Mouse (Mus musculus) heart, embryonic 10.5 days (tissue): ENCODE measurements at regions not wholly inside any gene's neighbourhood (a gene's known extent, or its start where the extent isn't known, plus 50 kb on each side); places are given as distances from the start of the nearest gene placed in this dataset.

Source experiments
- DNase-seq: peaks from one replicate; pipeline ENCODE4 v3.0.0-alpha.2; 2017; ENCODE audit warnings: low spot score
- H3K27ac ChIP-seq: fragments of 300-500 bp; sonication (generic); 2 replicates; pipeline ENCODE4 v1.5.1; 2016; ENCODE audit warnings: mild to moderate bottlenecking
- H3K27me3 ChIP-seq: fragments of 300-500 bp; sonication (generic); 2 replicates; pipeline ENCODE4 v1.6.1; 2016; ENCODE audit warnings: mild to moderate bottlenecking; ENCODE audit not compliant: poor library complexity, insufficient read depth, severe bottlenecking
- H3K36me3 ChIP-seq: fragments of 300-500 bp; sonication (generic); 2 replicates; pipeline ENCODE4 v1.6.1; 2016; ENCODE audit warnings: mild to moderate bottlenecking, moderate library complexity
- H3K4me1 ChIP-seq: fragments of 300-500 bp; sonication (generic); 2 replicates; pipeline ENCODE4 v1.6.1; 2016; ENCODE audit warnings: mild to moderate bottlenecking
- H3K4me3 ChIP-seq: fragments of 300-500 bp; sonication (generic); 2 replicates; pipeline ENCODE4 v1.5.1; 2016; ENCODE audit warnings: mild to moderate bottlenecking, moderate library complexity
- H3K9me3 ChIP-seq: fragments of 300-500 bp; sonication (generic); 2 replicates; pipeline ENCODE4 v1.6.1; 2016; ENCODE audit warnings: mild to moderate bottlenecking, moderate library complexity
- WGBS: fragments of 180-500 bp; shearing (Covaris S2); methylation state at CpG from one replicate; pipeline ENCODE4 v1.1.7; 2016; 5-methylcytosine and 5-hydroxymethylcytosine counted together

- Histone ChIP-seq H3K27me3 (no peaks in the 10 kb centered on the region), H3K4me1 (peaks cover 13% of the 10 kb centered on the region; the same call in 1 of the 2 replicates), H3K9me3 (no peaks in the 10 kb centered on the region), H3K36me3 (no peaks in the 10 kb centered on the region), H3K27ac (no peak overlapping the region; the same call in 1 of the 2 replicates), H3K4me3 (no peak overlapping the region)
- peak; percentile 64 for DNase-seq
- WGBS, result 55% methylated on average over 5 of the region's 5 CpGs
Measured at GRCm38 (mm10) chr13:53921796-53922195, 133.7 kb downstream of the Drd1 start.

GRCm38 (mm10) chr13:53919851-53920381, 135.6 kb downstream of the Drd1 start:
- Histone ChIP-seq H3K27ac (0 out of 2 replicates have a peak overlapping the region, but pooled peaks have one; percentile 18), H3K4me1 (peaks cover 13% of the 10 kb centered on the region; the same call in 1 of the 2 replicates), H3K27me3 (no peaks in the 10 kb centered on the region), H3K9me3 (no peaks in the 10 kb centered on the region), H3K4me3 (no peak overlapping the region), H3K36me3 (no peaks in the 10 kb centered on the region)
- DNase-seq, result peak; percentile 54
- 40% methylated on average over 5 of the region's 5 CpGs for WGBS

GRCm38 (mm10) chr13:53915456-53915855, 140.0 kb downstream of the Drd1 start:
- Histone ChIP-seq H3K9me3 (no peaks in the 10 kb centered on the region), H3K4me3 (no peak overlapping the region), H3K27ac (no peak overlapping the region), H3K4me1 (peaks cover 28% of the 10 kb centered on the region), H3K36me3 (no peaks in the 10 kb centered on the region), H3K27me3 (no peaks in the 10 kb centered on the region)
- 76% methylated on average over 8 of the region's 8 CpGs for WGBS
- DNase-seq, result peak; percentile 64

- Histone ChIP-seq H3K36me3 (no peaks in the 10 kb centered on the region), H3K4me3 (no peak overlapping the region), H3K9me3 (no peaks in the 10 kb centered on the region), H3K4me1 (peaks cover 20% of the 10 kb centered on the region), H3K27ac (no peak overlapping the region), H3K27me3 (no peaks in the 10 kb centered on the region)
- 81% methylated on average over 11 of the region's 11 CpGs for WGBS
- peak; percentile 48 for DNase-seq
Measured at GRCm38 (mm10) chr13:53914434-53914833, 141.1 kb downstream of the Drd1 start.

- Histone ChIP-seq H3K9me3 (no peaks in the 10 kb centered on the region), H3K36me3 (no peaks in the 10 kb centered on the region), H3K4me1 (peaks cover 19% of the 10 kb centered on the region), H3K4me3 (no peak overlapping the region), H3K27ac (no peak overlapping the region), H3K27me3 (no peaks in the 10 kb centered on the region)
- 59% methylated on average over 10 of the region's 10 CpGs for WGBS
- DNase-seq, result peak; percentile 62
Measured at GRCm38 (mm10) chr13:53913501-53913900, 142.0 kb downstream of the Drd1 start.

GRCm38 (mm10) chr13:53911846-53912245, 143.7 kb downstream of the Drd1 start:
- peak; percentile 31 for DNase-seq
- Histone ChIP-seq H3K27ac (no peak overlapping the region), H3K27me3 (no peaks in the 10 kb centered on the region), H3K36me3 (no peaks in the 10 kb centered on the region), H3K4me3 (no peak overlapping the region), H3K9me3 (no peaks in the 10 kb centered on the region), H3K4me1 (peaks cover 19% of the 10 kb centered on the region)
- WGBS, result 42% methylated on average over 3 of the region's 3 CpGs

GRCm38 (mm10) chr13:53911261-53911660, 144.2 kb downstream of the Drd1 start:
- no peak overlapping the region for H3K27ac ChIP-seq
- peak; percentile 69 for DNase-seq
- peaks cover 19% of the 10 kb centered on the region for H3K4me1 ChIP-seq
- no peak overlapping the region for H3K4me3 ChIP-seq
- WGBS, result 79% methylated on average over 8 of the region's 8 CpGs
- no peaks in the 10 kb centered on the region for H3K27me3 ChIP-seq
- no peaks in the 10 kb centered on the region for H3K9me3 ChIP-seq
- H3K36me3 ChIP-seq, result no peaks in the 10 kb centered on the region

GRCm38 (mm10) chr13:53910251-53910650, 145.3 kb downstream of the Drd1 start:
- Histone ChIP-seq H3K4me3 (no peak overlapping the region), H3K27me3 (no peaks in the 10 kb centered on the region), H3K36me3 (no peaks in the 10 kb centered on the region), H3K9me3 (no peaks in the 10 kb centered on the region), H3K4me1 (peaks cover 19% of the 10 kb centered on the region), H3K27ac (no peak overlapping the region)
- 82% methylated on average over 4 of the region's 4 CpGs for WGBS
- DNase-seq, result peak; percentile 53

- H3K9me3 ChIP-seq, result no peaks in the 10 kb centered on the region
- WGBS, result 71% methylated on average over 8 of the region's 8 CpGs
- DNase-seq, result peak; percentile 50
- H3K4me3 ChIP-seq, result no peak overlapping the region
- no peaks in the 10 kb centered on the region for H3K27me3 ChIP-seq
- no peak overlapping the region for H3K27ac ChIP-seq
- H3K4me1 ChIP-seq, result peaks cover 22% of the 10 kb centered on the region
- H3K36me3 ChIP-seq, result no peaks in the 10 kb centered on the region
Measured at GRCm38 (mm10) chr13:53904471-53904870, 151.0 kb downstream of the Drd1 start.

- DNase-seq, result peak; percentile 63
- no peak overlapping the region for H3K27ac ChIP-seq
- no peaks in the 10 kb centered on the region for H3K36me3 ChIP-seq
- H3K27me3 ChIP-seq, result no peaks in the 10 kb centered on the region
- 55% methylated on average over 7 of the region's 7 CpGs for WGBS
- peaks cover 26% of the 10 kb centered on the region for H3K4me1 ChIP-seq
- no peaks in the 10 kb centered on the region for H3K9me3 ChIP-seq
- H3K4me3 ChIP-seq, result no peak overlapping the region
Measured at GRCm38 (mm10) chr13:53903626-53904025, 151.9 kb downstream of the Drd1 start.

GRCm38 (mm10) chr13:53902831-53903230, 152.7 kb downstream of the Drd1 start:
- H3K9me3 ChIP-seq, result no peaks in the 10 kb centered on the region
- H3K27ac ChIP-seq, result no peak overlapping the region
- DNase-seq, result peak; percentile 62
- H3K4me3 ChIP-seq, result no peak overlapping the region
- no peaks in the 10 kb centered on the region for H3K36me3 ChIP-seq
- WGBS, result 88% methylated on average over 2 of the region's 2 CpGs
- peaks cover 28% of the 10 kb centered on the region for H3K4me1 ChIP-seq
- no peaks in the 10 kb centered on the region for H3K27me3 ChIP-seq

GRCm38 (mm10) chr13:53900406-53901025, 155.0 kb downstream of the Drd1 start:
- H3K36me3 ChIP-seq, result no peaks in the 10 kb centered on the region
- H3K27me3 ChIP-seq, result no peaks in the 10 kb centered on the region
- WGBS, result 62% methylated on average over 3 of the region's 3 CpGs
- peak overlapping the region; percentile 71 for H3K27ac ChIP-seq
- peak; percentile 70 for DNase-seq
- no peaks in the 10 kb centered on the region for H3K9me3 ChIP-seq
- H3K4me1 ChIP-seq, result peaks cover 28% of the 10 kb centered on the region
- no peak overlapping the region for H3K4me3 ChIP-seq

GRCm38 (mm10) chr13:53898351-53898750, 157.2 kb downstream of the Drd1 start:
- WGBS, result 88% methylated on average over 10 of the region's 10 CpGs

More at GRCm38 (mm10) chr13:53898351-53898750, 157.2 kb downstream of the Drd1 start:
- Histone ChIP-seq H3K4me3 (no peak overlapping the region), H3K36me3 (no peaks in the 10 kb centered on the region), H3K27ac (no peak overlapping the region), H3K27me3 (no peaks in the 10 kb centered on the region), H3K9me3 (no peaks in the 10 kb centered on the region), H3K4me1 (peaks cover 20% of the 10 kb centered on the region)
- no peak for DNase-seq
